Mouse (Mus musculus) lung, adult 2 months (tissue): ENCODE measurements around the gene Ly6f.

Source experiments
- CTCF ChIP-seq: fragments of 200-500 bp; IDR thresholded peaks from 2 replicates; pipeline ENCODE4 v1.5.1; 2011; ENCODE audit warnings: mild to moderate bottlenecking, low read length, control low read depth; ENCODE audit not compliant: insufficient read depth
- POLR2A ChIP-seq: fragments of 200-500 bp; IDR thresholded peaks from 2 replicates; pipeline ENCODE4 v1.6.1; 2011; ENCODE audit warnings: low read depth, mild to moderate bottlenecking, control low read depth, low read length, borderline replicate concordance; ENCODE audit errors: extremely low read depth

- TF ChIP-seq CTCF (no peak), POLR2A (no peak)
Observed at GRCm38 (mm10) chr15:75306101-75306500, 37.9 kb downstream of the Ly6f start.
